ENCODE assay signal across 10 mouse cellular contexts in genomic region chr11:54882671-54883070, GRCm38 (mm10). TPM values are rescaled to one million over a fixed set of nuclear protein-coding genes. Genes with fewer than 3 reads are reported as not detected.
DNase-seq lines count a peak whose midpoint lies in the region; ATAC-seq and TF ChIP-seq lines count a peak whose summit lies in the region.
"Had no signal": no experiment of that assay in that cellular context is flagged by ENCODE, and none has a peak within 500 bp of the region (broad histone marks: within the 10 kb centered on the region; RNA-seq: fewer than 3 reads in every experiment).

No protein-coding gene starts in this region.

- H3K4me1 ChIP-seq in heart, adult 2 months (ENCODE audit: control insufficient read depth, insufficient read depth, low read length), result peaks cover 20% of the 10 kb centered on the region
- H3K4me1 ChIP-seq in liver, embryonic 14.5 days (replicated peaks; ENCODE audit: control insufficient read depth in 2 of 2, insufficient read depth in 2 of 2, low read length in 1 of 2), result peaks cover 0 to 16% of the 10 kb centered on the region in 2 experiments; a peak in 2 of 4 replicates

- TF ChIP-seq CTCF in Patski (IDR thresholded peaks at IDR 0.05), result peak; percentile 50
- TF ChIP-seq CTCF in heart, adult 2 months (IDR thresholded peaks at IDR 0.05), result peak; percentile 56
- peak; percentile 21; the same call in 1 of the 2 replicates for TF ChIP-seq CTCF in liver, embryonic 14.5 days (IDR thresholded peaks at IDR 0.05; ENCODE audit: low read depth)

- peak; percentile 60 for ATAC-seq in Patski
- no peak for ATAC-seq in liver, embryonic 14.5 days (ENCODE audit: insufficient read depth)
- ATAC-seq in granulocyte monocyte progenitor cell, adult 5-6 weeks (replicated peaks; ENCODE audit: poor library complexity, severe bottlenecking), result no peak

- H3K27ac ChIP-seq in heart, adult 2 months, result peak overlapping the region; percentile 84
- no peak overlapping the region for H3K27ac ChIP-seq in liver, embryonic 14.5 days
- H3K27ac ChIP-seq: hindbrain, embryonic 15.5 days; midbrain, embryonic 12.5 days had no signal

- no peaks in the 10 kb centered on the region for H3K9me3 ChIP-seq in liver, embryonic 14.5 days (ENCODE audit: control insufficient read depth, low read length)
- H3K9me3 ChIP-seq: hindbrain, embryonic 15.5 days; midbrain, embryonic 12.5 days had no signal

- intact Hi-C loops in heart, adult 2 months (cut with DNase I), result loop anchor here (5.0 kb wide), 1 partner anchor 155 kb away; no protein-coding TSS in a partner anchor

- TF ChIP-seq POLR2A in heart, adult 2 months (IDR thresholded peaks at IDR 0.05; ENCODE audit: insufficient read depth, low read depth, low read length), result 0 out of 2 replicates have a peak, but pooled peaks have one; percentile 26

- DNase-seq in ES-CJ7 (ENCODE audit: low read depth, low spot score) (peak; percentile 63), Patski (ENCODE audit: low read depth, low spot score) (peak; percentile 96)
- peak; percentile 79 for DNase-seq in heart, adult 2 months
- DNase-seq in liver, embryonic 14.5 days (ENCODE audit: low read depth in 3 of 3, low spot score in 3 of 3), result no peak
- DNase-seq in right cerebral cortex, postnatal 4 days, result no peak
- DNase-seq in right cerebral cortex, postnatal 36 days (ENCODE audit: low spot score in 2 of 2), result no peak
- DNase-seq in layer of hippocampus, adult 9-10 months (ENCODE audit: low spot score), result no peak

- no peaks in the 10 kb centered on the region; the same call in 1 of the 2 replicates for H3K36me3 ChIP-seq in heart, adult 2 months (ENCODE audit: control insufficient read depth, insufficient read depth, low read length)
- H3K36me3 ChIP-seq in liver, embryonic 14.5 days (replicated peaks; ENCODE audit: control insufficient read depth, insufficient read depth, low read depth), result no peaks in the 10 kb centered on the region
- H3K36me3 ChIP-seq: hindbrain, embryonic 15.5 days; midbrain, embryonic 12.5 days had no signal

- H3K79me2 ChIP-seq in heart, adult 2 months (replicated peaks; ENCODE audit: control insufficient read depth, insufficient read depth, low read length), result no peaks in the 10 kb centered on the region

- POLR2A ChIA-PET in Patski (lab: Charles Lee), result interaction anchor here (1.1 to 2.5 kb wide), 4 partner anchors 15 to 29 kb away, joined by 3 to 19 read pairs (median 9); partner anchors contain the start of gene Gpx3

- H3K4me2 ChIP-seq in liver, embryonic 14.5 days (ENCODE audit: low read depth), result no peak overlapping the region
- H3K4me2 ChIP-seq: hindbrain, embryonic 15.5 days; midbrain, embryonic 12.5 days had no signal

- 29% methylated on average over 8 of the region's 8 CpGs for WGBS in heart, adult 2 months
- WGBS in liver, embryonic 14.5 days (ENCODE audit: insufficient replicate concordance), result 48% methylated on average over 8 of the region's 8 CpGs

- H3K9ac ChIP-seq in heart, adult 2 months (ENCODE audit: low read depth, low read length), result no peak overlapping the region
- H3K9ac ChIP-seq in liver, embryonic 14.5 days (replicated peaks), result no peak overlapping the region
- H3K9ac ChIP-seq: hindbrain, embryonic 15.5 days; midbrain, embryonic 12.5 days had no signal

- peak; percentile 99 for TF ChIP-seq EP300 in heart, adult 2 months (IDR thresholded peaks at IDR 0.05; ENCODE audit: insufficient read depth, low read depth, low read length)
- TF ChIP-seq EP300 in liver, embryonic 14.5 days (IDR thresholded peaks at IDR 0.05; ENCODE audit: low read depth), result no peak

- H3K27me3 ChIP-seq in Patski, result no peaks in the 10 kb centered on the region
- H3K27me3 ChIP-seq in heart, adult 2 months (ENCODE audit: control insufficient read depth, insufficient read depth, low read length), result no peaks in the 10 kb centered on the region
- H3K27me3 ChIP-seq in liver, embryonic 14.5 days (ENCODE audit: control insufficient read depth, insufficient read depth, low read length), result no peaks in the 10 kb centered on the region

- in situ Hi-C loops in Patski (cut with MboI; ENCODE audit: low pct_unique_long_range_greater_than_20kb), result no loop called here

- CTCF ChIA-PET in Patski (lab: Charles Lee), result interaction anchor here (1.4 to 14.5 kb wide), 3 partner anchors 19 to 45 kb away, joined by 3 to 149 read pairs (median 4); partner anchors contain the start of gene Gpx3

- no peak overlapping the region for H3K4me3 ChIP-seq in heart, adult 2 months
- H3K4me3 ChIP-seq in liver, embryonic 14.5 days (ENCODE audit: insufficient read depth in 1 of 2, low read depth in 2 of 2, low read length in 2 of 2), result no peak overlapping the region
- H3K4me3 ChIP-seq: hindbrain, embryonic 15.5 days; midbrain, embryonic 12.5 days had no signal

RNA-seq across cellular contexts. Expression of gene Hint1, which starts 16.5 kb away (rescaled TPM):
- 815 TPM for polyA plus RNA-seq in Patski (2021)
- 100 to 1,000 TPM; 258 to 297 TPM for total RNA-seq in heart, adult 2 months (2021)
- 477 and 498 TPM in 2 replicates for polyA plus RNA-seq in heart, adult 2 months (2012; rRNA removed)
- polyA plus RNA-seq in liver, embryonic 14.5 days (2012; rRNA removed), result 293 and 330 TPM in 2 replicates
- 442 and 509 TPM in 2 replicates for polyA plus RNA-seq in liver, embryonic 14.5 days (2014; fragmentation: Nextera tagmentation; extraction: Ambion mirVana)
- total RNA-seq in granulocyte monocyte progenitor cell, adult 5-6 weeks (2014; fragmentation: Nextera tagmentation), result 686 and 699 TPM in 2 replicates
- total RNA-seq in granulocyte monocyte progenitor cell, adult 5-6 weeks (2017), result 600 and 654 TPM in 2 replicates

RNA-seq across cellular contexts. Expression of gene Gpx3, which starts 19.6 kb away (rescaled TPM):
- 1,215 TPM for polyA plus RNA-seq in Patski (2021)
- total RNA-seq in heart, adult 2 months (2021), result 100 to 1,000 TPM; 219 to 246 TPM
- 362 and 401 TPM in 2 replicates for polyA plus RNA-seq in heart, adult 2 months (2012; rRNA removed)
- 8.3 and 10.6 TPM in 2 replicates for polyA plus RNA-seq in liver, embryonic 14.5 days (2012; rRNA removed)
- 26.4 and 27.0 TPM in 2 replicates for polyA plus RNA-seq in liver, embryonic 14.5 days (2014; fragmentation: Nextera tagmentation; extraction: Ambion mirVana)
- total RNA-seq in granulocyte monocyte progenitor cell, adult 5-6 weeks (2014; fragmentation: Nextera tagmentation), result 24.9 and 29.6 TPM in 2 replicates
- total RNA-seq in granulocyte monocyte progenitor cell, adult 5-6 weeks (2017), result 1.6 and 4.0 TPM in 2 replicates

RNA-seq across cellular contexts. Expression of gene Lyrm7, which starts 22.0 kb away (rescaled TPM):
- 16.3 TPM for polyA plus RNA-seq in Patski (2021)
- 10 to 100 TPM; 38.6 to 40.1 TPM for total RNA-seq in heart, adult 2 months (2021)
- 11.1 and 20.0 TPM in 2 replicates for polyA plus RNA-seq in heart, adult 2 months (2012; rRNA removed)
- polyA plus RNA-seq in liver, embryonic 14.5 days (2012; rRNA removed), result 1.8 and 2.0 TPM in 2 replicates
- 5.4 and 6.4 TPM in 2 replicates for polyA plus RNA-seq in liver, embryonic 14.5 days (2014; fragmentation: Nextera tagmentation; extraction: Ambion mirVana)
- 4.0 and 9.3 TPM in 2 replicates for total RNA-seq in granulocyte monocyte progenitor cell, adult 5-6 weeks (2014; fragmentation: Nextera tagmentation)
- 2.0 and 11.1 TPM in 2 replicates for total RNA-seq in granulocyte monocyte progenitor cell, adult 5-6 weeks (2017)

Comparison
In these comparisons a context has a peak if more than half of its experiments do, and no peak if none do; other contexts are left out.
1. DNase-seq: peak in ES-CJ7 (single experiment), Patski (single experiment) and heart, adult 2 months (2 of 2); none in liver, embryonic 14.5 days (0 of 3), right cerebral cortex, postnatal 4 days (single experiment), right cerebral cortex, postnatal 36 days (0 of 2) and layer of hippocampus, adult 9-10 months (single experiment).
2. RNA of gene Gpx3, which starts 19.6 kb away (polyA plus RNA-seq): 1,215 TPM in Patski (single experiment) and 362 to 401 TPM in heart, adult 2 months; 8.3 to 27.0 TPM in liver, embryonic 14.5 days; every median in the first group is over 10 times any median in the second.
3. Peak in every context shown above with its lines, with median percentiles within 50 percentile points of each other: CTCF ChIP-seq.